Mouse (Mus musculus) hindbrain, embryonic 10.5 days (tissue): Measurements from ENCODE around the gene Zfp560. TPM values are rescaled to one million over a fixed set of nuclear protein-coding genes. Genes with fewer than 3 reads are reported as not detected.
"Not testable (repeated sequence)": the region's sequence is repeated elsewhere in the genome, so short reads cannot be mapped to it uniquely, and the experiment has no call there.

Source experiments
- DNase-seq: peaks from one replicate; pipeline ENCODE4 v3.0.0-alpha.2; 2017; ENCODE audit warnings: low spot score
- H3K27ac ChIP-seq: fragments of 300-500 bp; sonication (generic); 2 replicates; pipeline ENCODE4 v1.5.1; 2016; ENCODE audit warnings: mild to moderate bottlenecking, moderate library complexity
- H3K27me3 ChIP-seq: fragments of 300-500 bp; sonication (generic); 2 replicates; pipeline ENCODE4 v1.6.1; 2016; ENCODE audit warnings: mild to moderate bottlenecking; ENCODE audit not compliant: poor library complexity, insufficient read depth, severe bottlenecking
- H3K36me3 ChIP-seq: fragments of 300-500 bp; sonication (generic); 2 replicates; pipeline ENCODE4 v1.6.1; 2016; ENCODE audit warnings: mild to moderate bottlenecking, moderate library complexity
- H3K4me1 ChIP-seq: fragments of 300-500 bp; sonication (generic); replicated peaks from 2 replicates; pipeline ENCODE4 v1.6.1; 2016; ENCODE audit warnings: mild to moderate bottlenecking
- H3K4me3 ChIP-seq: fragments of 300-500 bp; sonication (generic); 2 replicates; pipeline ENCODE4 v1.5.1; 2016; ENCODE audit warnings: mild to moderate bottlenecking, moderate library complexity
- H3K9me3 ChIP-seq: fragments of 300-500 bp; sonication (generic); 2 replicates; pipeline ENCODE4 v1.6.1; 2016; ENCODE audit warnings: mild to moderate bottlenecking, moderate library complexity
- WGBS: fragments of 180-500 bp; shearing (Covaris S2); methylation state at CpG from one replicate; pipeline ENCODE4 v1.1.7; 2016; 5-methylcytosine and 5-hydroxymethylcytosine counted together
- polyA plus RNA-seq: library from polyadenylated mRNA; unstranded; fragments of >200 nt; fragmentation: Nextera tagmentation; extraction: Ambion mirVana; gene quantifications from 2 replicates; pipeline ENCODE4 v1.2.1, GENCODE M21; 2016

Gene Zfp560
- 30.8 and 36.7 TPM in 2 replicates for polyA plus RNA-seq

DNA sequence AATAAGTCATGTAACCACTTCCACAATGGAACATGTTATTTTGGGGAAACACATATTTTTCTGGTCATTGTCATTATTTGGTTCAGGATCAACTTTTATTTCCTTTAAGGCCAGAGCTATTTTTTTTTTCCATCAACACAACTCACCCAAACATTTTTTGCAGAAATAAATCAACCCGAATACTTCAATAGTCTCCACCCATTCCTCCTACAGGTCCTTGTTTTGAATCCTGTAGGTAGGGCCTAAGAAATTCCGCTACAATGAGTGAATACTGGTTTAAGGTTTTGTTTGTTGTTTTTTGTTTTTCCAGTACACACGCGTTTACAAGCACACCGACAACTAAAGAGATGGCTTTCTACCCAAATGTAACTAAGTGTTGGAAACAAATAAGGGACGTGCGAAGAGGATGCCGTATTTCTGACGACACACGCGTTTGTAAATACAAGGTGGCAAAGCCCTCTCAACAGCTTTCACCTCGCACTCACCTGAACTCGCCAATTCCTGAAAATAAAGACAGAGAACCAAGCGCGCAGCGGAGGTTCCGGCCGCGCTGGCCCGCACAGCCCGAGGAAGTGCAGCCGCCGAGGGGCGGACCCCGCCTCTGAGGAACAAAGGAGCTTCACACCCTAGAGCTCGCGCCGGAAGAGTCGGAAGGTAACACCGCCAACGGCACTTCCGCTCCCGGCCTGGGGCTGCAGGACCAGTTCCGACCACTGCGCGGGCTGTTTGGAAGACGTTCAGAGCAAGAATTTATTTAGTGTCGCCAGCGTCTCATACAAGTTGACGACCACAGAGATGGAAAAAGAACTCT is at the start of gene Zfp560:
Gene Zfp560 (minus strand): TSS at position 646 of the 811 bp plus-strand sequence.
- Histone ChIP-seq H3K27ac (peak within 1 kb of the TSS; percentile 86), H3K27me3 (no peaks in the 10 kb centered on the region), H3K4me3 (peak within 1 kb of the TSS; percentile 63), H3K4me1 (peaks cover 14% of the 10 kb centered on the region), H3K9me3 (peaks cover 27% of the 10 kb centered on the region; the same call in 1 of the 2 replicates), H3K36me3 (no peaks in the 10 kb centered on the region)
- DNase-seq, result peak; percentile 94
- WGBS, result 2% methylated on average over 40 of the region's 40 CpGs

DNA sequence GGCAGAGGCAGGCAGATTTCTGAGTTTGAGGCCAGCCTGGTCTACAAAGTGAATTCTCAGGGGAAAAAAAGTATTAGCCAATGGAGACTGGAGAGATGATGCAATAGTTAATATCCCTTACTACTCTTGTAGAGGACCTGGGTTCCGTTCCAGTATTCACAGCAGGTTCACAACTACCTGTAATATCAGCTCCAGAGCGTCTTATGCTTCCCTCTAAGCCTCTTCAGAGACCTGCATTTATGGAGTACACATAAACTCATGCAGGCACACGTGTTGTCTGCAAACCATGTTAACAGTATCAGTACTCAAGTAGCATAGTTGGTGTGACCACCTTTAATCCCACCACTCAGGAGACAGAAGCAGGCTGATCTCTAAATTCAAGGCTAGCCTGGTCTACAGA is 45.0 kb upstream of the Zfp560 start:
- Histone ChIP-seq H3K9me3 (no peaks in the 10 kb centered on the region), H3K4me3 (no peak overlapping the region), H3K27ac (no peak overlapping the region), H3K36me3 (peaks cover 22% of the 10 kb centered on the region), H3K27me3 (no peaks in the 10 kb centered on the region), H3K4me1 (no peaks in the 10 kb centered on the region)
- 84% methylated on average over 3 of the region's 3 CpGs for WGBS
- no peak for DNase-seq

GRCm38 (mm10) chr9:20411460-20411859 is 26.5 kb upstream of the Zfp560 start:
- no peaks in the 10 kb centered on the region; the same call in 1 of the 2 replicates for H3K9me3 ChIP-seq
- no peak for DNase-seq
- H3K27me3 ChIP-seq, result no peaks in the 10 kb centered on the region
- H3K36me3 ChIP-seq, result no peaks in the 10 kb centered on the region
- H3K4me3 ChIP-seq, result no peak overlapping the region
- 52% methylated on average over 1 of the region's 1 CpGs for WGBS
- H3K27ac ChIP-seq, result no peak overlapping the region
- H3K4me1 ChIP-seq, result no peaks in the 10 kb centered on the region

- H3K36me3 ChIP-seq, result no peaks in the 10 kb centered on the region
These were observed 24.3 kb upstream of the Zfp560 start for GRCm38 (mm10) chr9:20409319-20409718.

DNA sequence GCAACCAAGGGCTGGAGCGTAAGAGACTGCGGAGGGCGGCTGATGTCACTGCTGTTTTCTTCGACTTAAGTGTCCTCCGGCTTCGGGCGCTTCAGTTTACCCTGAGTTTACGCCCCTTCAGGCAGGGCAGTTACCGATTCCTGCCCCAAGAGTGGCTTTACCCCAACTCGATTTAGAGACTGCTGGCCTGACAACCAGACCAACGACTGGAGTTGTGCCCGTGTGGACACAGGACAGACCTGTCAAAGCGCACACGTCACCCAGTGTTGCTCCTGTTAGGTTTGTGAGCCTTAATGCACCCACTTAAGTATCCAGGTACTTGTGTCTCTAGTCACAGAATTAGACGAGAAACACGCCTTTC is 346 bp upstream of the Zfp560 start:
- DNase-seq, result no peak
- H3K27ac ChIP-seq, result peak overlapping the region; percentile 86
- H3K9me3 ChIP-seq, result peaks cover 23% of the 10 kb centered on the region; the same call in 1 of the 2 replicates
- peaks cover 14% of the 10 kb centered on the region for H3K4me1 ChIP-seq
- H3K27me3 ChIP-seq, result no peaks in the 10 kb centered on the region
- H3K4me3 ChIP-seq, result peak overlapping the region; percentile 63
- no peaks in the 10 kb centered on the region for H3K36me3 ChIP-seq
- WGBS, result 22% methylated on average over 16 of the region's 16 CpGs

More at GRCm38 (mm10) chr9:20409319-20409718, 24.3 kb upstream of the Zfp560 start:
- Histone ChIP-seq H3K27ac (no peak overlapping the region), H3K27me3 (no peaks in the 10 kb centered on the region), H3K4me3 (no peak overlapping the region), H3K4me1 (no peaks in the 10 kb centered on the region), H3K9me3 (peaks cover 3% of the 10 kb centered on the region; the same call in 1 of the 2 replicates)
- DNase-seq, result no peak
- 89% methylated on average over 2 of the region's 2 CpGs for WGBS

GRCm38 (mm10) chr9:20383659-20384058 is 1.3 kb downstream of the Zfp560 start:
- no peak overlapping the region for H3K27ac ChIP-seq
- H3K4me1 ChIP-seq, result peaks cover 14% of the 10 kb centered on the region
- peak overlapping the region; percentile 63; the same call in 1 of the 2 replicates for H3K4me3 ChIP-seq
- peaks cover 25% of the 10 kb centered on the region; the same call in 1 of the 2 replicates for H3K9me3 ChIP-seq
- H3K27me3 ChIP-seq, result no peaks in the 10 kb centered on the region
- H3K36me3 ChIP-seq, result no peaks in the 10 kb centered on the region
- 92% methylated on average over 7 of the region's 7 CpGs for WGBS
- DNase-seq, result no peak

DNA sequence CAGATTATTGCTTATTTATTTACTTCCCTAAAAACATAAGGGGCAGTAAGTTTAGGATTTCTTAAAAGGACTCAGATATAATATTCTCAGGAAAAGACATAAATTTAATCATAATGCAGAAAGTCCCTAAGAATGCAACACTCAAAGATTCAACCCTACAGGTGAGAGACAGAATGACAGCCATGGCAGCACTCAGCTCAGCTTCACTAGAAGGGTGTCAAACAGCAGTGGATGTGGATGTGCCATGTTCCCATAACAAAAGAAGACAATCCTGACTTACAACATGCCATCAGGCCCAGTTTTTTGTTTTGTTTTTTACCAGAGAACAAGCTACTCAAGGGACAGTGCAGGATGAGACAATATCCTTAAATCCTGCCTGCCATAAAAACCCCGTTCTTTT is 10.3 kb downstream of the Zfp560 start:
- Histone ChIP-seq H3K4me1 (no peaks in the 10 kb centered on the region), H3K27ac (no peak overlapping the region), H3K4me3 (no peak overlapping the region), H3K27me3 (no peaks in the 10 kb centered on the region), H3K9me3 (peaks cover 36% of the 10 kb centered on the region), H3K36me3 (0 out of 2 replicates have a peak, but pooled peaks cover 5% of the 10 kb centered on the region)
- 96% methylated on average over 1 of the region's 1 CpGs for WGBS
- no peak for DNase-seq

DNA sequence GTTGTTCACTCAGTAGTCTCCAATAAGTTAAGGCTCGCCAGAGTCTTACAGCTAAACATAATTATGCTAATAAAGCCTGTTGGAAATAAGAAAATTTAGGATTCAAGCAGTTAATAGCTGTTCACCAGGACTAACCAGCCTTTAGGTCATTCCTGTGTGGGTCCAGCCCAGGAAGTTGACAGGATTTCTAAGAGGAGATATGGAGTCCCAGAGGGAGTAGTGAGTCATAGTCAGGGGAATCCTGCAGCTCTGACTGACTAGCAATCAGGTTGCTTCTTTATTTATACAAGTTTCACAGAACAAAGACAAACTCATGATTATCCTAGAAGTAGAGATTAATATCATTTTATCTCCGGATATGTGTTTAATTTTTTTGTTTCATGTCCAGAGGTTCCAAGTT is 17.7 kb downstream of the Zfp560 start:
- Histone ChIP-seq H3K9me3 (peaks cover 27% of the 10 kb centered on the region), H3K4me3 (no peak overlapping the region), H3K27me3 (no peaks in the 10 kb centered on the region), H3K27ac (no peak overlapping the region), H3K36me3 (peaks cover 16% of the 10 kb centered on the region), H3K4me1 (no peaks in the 10 kb centered on the region)
- 94% methylated on average over 2 of the region's 2 CpGs for WGBS
- DNase-seq, result no peak

- DNase-seq, result no peak
- Histone ChIP-seq H3K4me1 (no peaks in the 10 kb centered on the region), H3K4me3 (no peak overlapping the region), H3K27ac (no peak overlapping the region), H3K9me3 (peaks cover 19% of the 10 kb centered on the region), H3K27me3 (no peaks in the 10 kb centered on the region), H3K36me3 (peaks cover 60% of the 10 kb centered on the region)
- WGBS, result 89% methylated on average over 4 of the region's 4 CpGs
These were observed 36.5 kb downstream of the Zfp560 start for GRCm38 (mm10) chr9:20348501-20348900.

- DNase-seq, result no peak
- H3K9me3 ChIP-seq, result peaks cover 7% of the 10 kb centered on the region; the same call in 1 of the 2 replicates
- H3K27ac ChIP-seq, result no peak within 1 kb of the TSS
- H3K36me3 ChIP-seq, result no peaks in the 10 kb centered on the region
- no peaks in the 10 kb centered on the region for H3K4me1 ChIP-seq
- no peaks in the 10 kb centered on the region for H3K27me3 ChIP-seq
- H3K4me3 ChIP-seq, result no peak within 1 kb of the TSS
These were observed 49.0 kb downstream of the Zfp560 start, which contains the start of gene Olfr18 for GRCm38 (mm10) chr9:20335994-20336393. Olfr18 (minus strand) TSS chr9:20336094.

DNA sequence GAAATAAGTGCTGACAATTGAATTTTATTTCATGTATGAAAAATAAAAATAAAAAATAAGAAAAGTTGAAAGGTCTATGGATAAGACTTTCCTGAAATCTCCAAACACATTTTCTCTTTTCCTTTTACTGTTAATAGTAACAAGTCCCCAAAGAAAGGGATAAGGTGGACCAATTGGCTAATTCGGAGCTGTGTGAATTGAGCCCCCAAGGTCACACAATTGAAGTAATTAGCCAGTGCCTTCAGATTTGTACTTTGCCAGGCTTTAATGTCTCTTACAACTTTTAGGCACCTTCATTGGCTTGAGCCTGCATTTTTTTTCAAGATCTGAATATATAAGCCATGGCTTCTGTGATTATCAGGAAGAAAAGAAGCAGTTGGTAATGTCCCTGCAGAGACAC is 86.7 kb downstream of the Zfp560 start, which contains the start of gene Olfr873:
Gene Olfr873 (plus strand): TSS at position 301 of the 400 bp plus-strand sequence.
- H3K27ac ChIP-seq, result no peak within 1 kb of the TSS
- 92% methylated on average over 1 of the region's 1 CpGs for WGBS
- DNase-seq, result no peak
- H3K4me1 ChIP-seq, result no peaks in the 10 kb centered on the region
- H3K9me3 ChIP-seq, result peaks cover 20% of the 10 kb centered on the region; the same call in 1 of the 2 replicates
- no peaks in the 10 kb centered on the region for H3K27me3 ChIP-seq
- H3K4me3 ChIP-seq, result no peak within 1 kb of the TSS
- no peaks in the 10 kb centered on the region for H3K36me3 ChIP-seq

- H3K27me3 ChIP-seq, H3K36me3 ChIP-seq, DNase-seq, H3K27ac ChIP-seq, H3K4me1 ChIP-seq, H3K4me3 ChIP-seq: not testable (repeated sequence)
- H3K9me3 ChIP-seq, result peaks cover 15% of the 10 kb centered on the region; the same call in 1 of the 2 replicates
- WGBS, result 80% methylated on average over 5 of the region's 5 CpGs
These were observed 89.4 kb downstream of the Zfp560 start for GRCm38 (mm10) chr9:20295562-20295961.
